Mouse (Mus musculus) NIH3T3 (cell line): ENCODE measurements around the gene Dbh.

Experiments used
- DNase-seq: peaks from one replicate; pipeline ENCODE4 v3.0.0-alpha.2; 2012; ENCODE audit warnings: low read depth

The Dbh gene

DNA sequence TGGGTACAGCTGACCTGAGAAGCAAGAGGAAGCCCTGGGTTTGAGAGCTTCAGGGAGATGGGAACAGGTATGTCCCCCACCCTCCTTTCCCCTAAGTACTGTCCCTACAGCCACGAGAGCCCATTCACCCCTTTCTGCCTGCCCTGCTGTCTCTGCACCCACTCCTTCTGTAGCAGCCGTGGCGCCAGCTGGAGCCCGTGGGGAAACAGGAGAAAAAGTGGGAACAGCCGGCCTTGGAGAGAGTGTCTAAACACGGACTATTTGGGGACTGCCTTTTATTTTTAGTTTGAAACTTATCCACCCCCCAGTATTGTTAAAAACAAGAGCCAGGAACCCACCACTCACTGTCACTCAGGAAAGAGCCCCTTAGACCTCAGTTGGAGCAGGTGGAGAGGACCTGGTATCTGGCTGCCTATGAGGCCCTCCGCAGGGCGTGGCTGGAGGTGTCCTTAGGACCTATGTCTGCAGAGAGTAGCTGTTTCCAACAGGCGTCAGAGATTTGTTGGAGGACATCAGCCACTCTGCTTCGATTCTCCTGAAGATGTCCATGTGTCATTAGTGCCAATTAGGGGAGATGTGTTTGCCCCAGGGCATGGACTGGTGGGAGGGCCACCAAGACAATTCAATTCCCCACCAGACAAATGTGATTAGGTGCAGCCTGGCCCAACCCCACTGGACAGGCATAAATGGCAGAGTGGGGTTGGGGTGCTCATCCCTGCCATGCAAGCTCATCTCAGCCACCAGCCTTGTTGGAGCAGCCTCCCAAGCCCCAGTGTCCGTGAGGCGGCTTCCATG, at the start of gene Dbh:
TSS of gene Dbh (plus strand) at position 438 of the 795 bp plus-strand sequence.
- DNase-seq = no peak

DNA sequence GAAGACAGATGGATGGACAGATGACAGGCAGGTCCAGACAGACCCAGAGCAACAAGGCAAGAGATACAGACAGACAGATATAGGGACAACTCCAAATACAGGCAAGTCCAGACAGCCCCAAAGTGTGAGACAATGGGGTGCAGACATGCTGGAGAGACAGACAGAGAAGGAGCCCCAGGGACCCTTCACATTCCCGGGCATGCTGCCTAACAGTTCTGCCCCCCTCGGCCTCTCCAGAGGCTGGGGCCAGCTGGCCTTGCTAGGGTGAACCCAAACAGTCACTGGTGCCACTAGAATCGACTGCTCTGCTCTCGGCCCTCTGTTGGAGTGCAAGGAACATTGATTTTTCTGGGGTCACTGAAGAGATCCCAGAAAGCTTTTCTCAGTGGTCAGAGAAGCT, 46.6 kb upstream of the Dbh start:
- DNase-seq = no peak

DNA sequence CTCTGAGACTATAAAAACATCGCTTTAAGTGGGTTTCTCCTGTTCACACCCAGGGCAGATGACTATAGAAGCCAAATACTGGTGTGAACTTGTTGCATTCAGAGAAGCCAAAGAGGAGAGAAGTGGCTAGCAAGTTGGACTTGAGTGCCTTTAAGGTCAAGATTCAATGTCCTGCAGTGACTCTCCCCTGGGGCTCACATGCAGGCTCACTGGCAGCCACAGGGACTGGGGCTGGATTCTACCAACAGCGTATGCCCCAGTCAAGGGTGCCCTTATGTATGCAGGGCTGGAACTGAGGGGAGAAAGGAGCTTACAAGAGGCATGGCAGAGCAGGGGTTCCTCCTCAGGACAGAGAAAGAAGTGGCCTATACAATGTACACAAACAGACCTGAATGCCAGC, 45.3 kb upstream of the Dbh start:
- DNase-seq = no peak

DNA sequence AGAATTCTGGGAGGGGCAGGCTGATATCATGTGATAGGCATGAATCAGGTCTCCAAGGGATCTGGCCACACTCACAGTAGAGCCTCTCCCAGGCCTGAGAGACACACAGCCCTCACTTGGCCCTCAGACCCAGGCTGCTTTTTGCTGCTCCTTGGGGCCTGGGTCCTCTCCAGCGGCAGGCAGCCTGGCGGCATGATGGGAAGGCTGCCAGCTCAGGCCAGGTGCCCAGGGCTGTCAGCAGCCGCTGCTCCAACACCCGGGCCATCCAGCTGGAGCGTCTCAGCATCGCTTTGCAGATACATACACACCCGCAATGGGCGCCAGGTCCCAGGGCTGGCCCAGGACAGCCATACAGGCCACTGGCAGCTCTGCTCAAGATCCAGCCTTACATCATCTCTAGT, 44.8 kb upstream of the Dbh start:
- DNase-seq = peak; percentile 18

DNA sequence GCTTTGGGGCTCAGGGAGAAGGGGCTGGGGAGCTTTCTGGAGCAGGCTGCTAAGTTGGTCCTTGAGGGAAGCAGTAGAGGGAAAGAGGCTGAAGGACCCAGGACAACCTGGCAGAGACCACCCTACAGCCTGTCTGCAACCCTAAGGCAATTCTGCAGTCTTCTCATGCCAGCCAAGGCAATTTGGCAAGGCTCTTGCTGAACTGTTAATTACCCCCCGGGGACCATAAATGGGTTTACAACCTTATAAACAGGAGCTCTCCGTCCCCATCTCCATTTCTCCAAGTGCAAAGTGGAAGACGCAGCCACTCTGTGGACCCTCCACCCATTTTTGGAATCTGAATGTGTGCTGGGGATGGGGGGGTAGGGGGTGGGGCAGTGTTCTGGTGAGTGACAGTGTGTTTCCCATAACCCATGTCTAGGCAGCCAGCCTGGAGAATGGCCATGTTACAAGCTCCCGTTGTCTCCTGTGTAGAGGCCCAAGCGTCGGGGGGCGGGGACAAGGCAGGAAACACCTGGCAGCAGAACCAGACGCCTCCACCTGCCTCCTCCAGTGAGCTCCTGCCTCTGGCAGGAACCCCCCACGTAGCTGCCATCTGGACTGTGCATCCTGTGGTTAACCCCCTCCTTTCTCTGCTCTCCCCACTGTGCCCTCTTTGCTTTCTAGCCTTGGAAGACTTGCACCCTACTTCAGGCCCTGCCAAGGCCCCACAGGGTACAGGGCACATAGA, 43.2 kb upstream of the Dbh start:
- DNase-seq = no peak

DNA sequence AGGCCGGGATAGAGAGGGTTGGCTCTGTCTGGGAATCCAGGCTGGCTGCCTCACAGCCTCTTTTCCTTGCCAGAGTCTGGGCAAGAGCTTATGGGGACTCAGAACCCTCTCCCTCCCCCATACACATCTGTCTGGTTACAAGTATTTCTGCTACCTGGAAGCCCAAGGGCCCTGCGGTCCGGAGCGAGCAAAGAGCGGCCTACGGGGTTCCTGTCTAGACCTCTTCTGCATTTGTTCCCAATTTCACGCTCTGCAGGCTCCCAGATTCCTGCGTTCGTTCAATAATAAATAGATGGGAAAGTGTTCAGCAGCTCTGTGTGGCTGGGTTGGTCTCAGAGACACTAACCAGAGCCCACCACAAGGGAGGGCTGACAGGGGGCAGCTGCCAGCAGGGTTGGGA, 42.5 kb upstream of the Dbh start:
- no peak for DNase-seq

DNA sequence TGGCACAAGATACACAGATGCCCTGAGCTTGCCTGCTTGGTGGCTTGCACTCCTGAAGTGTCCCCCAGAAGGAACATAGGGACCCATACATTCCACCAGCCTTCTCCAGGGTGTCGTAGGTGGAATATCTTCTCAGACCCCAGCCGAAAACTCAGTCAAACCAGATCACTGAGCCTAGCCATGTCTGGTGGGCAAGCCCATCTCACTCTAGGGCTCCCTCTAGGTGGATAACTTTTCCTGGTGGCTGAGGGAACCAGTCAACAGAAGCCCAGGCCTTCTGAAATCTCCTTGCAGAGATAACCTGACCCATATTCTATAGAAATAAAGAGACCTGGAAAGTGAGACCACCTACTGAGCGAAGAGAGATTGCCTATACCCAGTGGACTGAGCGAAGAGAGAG, 41.9 kb upstream of the Dbh start:
- no peak for DNase-seq

DNA sequence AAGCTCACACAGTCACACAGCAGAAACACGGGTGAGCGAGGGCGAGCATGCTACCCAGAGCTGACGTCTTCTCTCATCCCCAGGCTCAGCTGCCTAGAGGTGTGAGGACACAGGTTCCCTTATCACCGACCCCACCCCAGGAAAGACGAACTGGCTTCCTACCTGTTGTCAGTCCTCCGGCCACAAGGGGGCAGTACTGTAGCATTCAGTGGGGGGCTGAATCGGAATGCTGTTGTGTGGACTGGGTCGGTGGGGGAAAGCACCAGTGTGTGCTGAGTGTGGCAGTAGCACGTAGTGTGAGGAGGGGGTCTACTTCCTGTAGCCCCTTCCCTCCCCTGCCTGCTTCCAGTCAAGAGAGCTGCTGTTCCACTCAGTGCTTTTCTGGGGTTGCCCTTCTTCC, 39.1 kb upstream of the Dbh start:
- peak; percentile 67 for DNase-seq

DNA sequence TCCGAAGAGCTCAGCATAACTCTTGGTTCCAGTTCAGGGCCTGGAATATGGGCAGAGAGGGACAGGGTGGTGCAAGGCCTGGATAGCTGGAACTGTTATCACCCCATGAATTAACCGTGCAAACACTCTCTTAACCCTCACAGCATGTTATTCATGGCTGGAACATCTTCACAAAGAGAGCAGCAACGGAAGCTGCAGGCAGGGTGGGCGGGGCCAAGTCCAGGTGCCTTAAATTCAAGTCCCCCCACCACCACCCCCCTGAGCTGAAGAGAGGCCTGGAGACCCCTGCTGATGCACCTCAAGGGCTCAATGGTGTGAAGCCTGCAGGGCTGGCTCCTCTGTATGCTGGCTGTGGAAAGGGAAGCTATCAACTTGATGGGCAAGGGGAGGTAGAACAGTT, 38.5 kb upstream of the Dbh start:
- DNase-seq = no peak

DNA sequence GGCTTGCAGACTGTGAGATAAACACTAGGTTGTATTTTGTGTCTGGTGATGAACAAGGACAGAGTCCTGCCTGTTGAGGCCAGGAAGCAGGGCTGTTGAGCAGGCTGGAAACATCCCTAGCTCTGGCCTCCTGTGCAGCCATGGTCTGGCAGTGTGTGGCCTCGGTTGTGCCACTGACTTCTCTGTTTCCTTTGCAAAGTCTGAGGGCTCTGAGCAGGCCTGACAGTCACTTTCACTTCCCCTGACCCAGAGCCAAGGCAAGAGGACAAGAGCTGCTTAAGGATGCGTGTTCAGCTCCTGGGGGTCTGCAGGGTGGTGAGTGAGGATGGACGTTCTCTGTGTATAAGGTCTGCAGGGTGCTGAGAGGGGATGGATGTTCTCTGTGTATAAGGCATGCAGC, 36.0 kb upstream of the Dbh start:
- DNase-seq = no peak

DNA sequence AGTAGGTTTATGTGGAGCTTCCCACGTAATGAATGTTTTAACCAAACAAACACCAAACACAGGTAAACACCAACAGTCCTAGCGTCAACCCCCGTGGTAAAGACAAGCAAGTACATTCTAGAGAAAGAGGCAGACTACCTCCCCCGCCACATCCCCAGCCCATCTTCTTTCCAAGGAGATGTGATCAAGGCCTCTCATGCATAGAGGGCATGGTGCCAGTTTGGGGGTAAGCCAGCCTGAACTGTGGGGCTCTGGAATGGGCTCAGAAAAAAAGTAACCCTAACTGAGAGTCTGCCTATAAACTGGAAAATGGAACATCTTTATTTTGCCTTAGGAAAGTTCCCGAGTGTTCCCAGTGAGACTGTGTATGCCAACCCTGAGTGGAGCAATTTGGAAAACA, 29.1 kb upstream of the Dbh start:
- no peak for DNase-seq

DNA sequence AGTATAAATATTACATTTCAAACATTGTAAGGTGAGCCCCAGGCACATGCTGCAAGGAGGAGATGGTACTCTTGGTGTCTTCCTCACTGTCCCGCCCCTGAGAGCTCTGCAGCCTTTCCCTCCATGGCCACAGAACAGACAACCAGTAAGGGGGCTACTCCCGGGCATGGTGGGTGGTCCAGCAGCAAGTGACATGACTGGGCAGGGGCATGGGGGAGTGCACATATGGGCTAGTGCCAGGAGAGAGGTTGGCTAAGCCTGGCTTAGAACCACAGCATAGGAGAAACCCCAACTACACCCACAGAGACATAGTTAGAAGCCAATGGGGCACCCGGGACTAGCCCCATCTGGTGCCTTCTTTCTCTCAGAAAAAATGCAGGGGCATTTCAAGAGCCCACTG, 28.7 kb upstream of the Dbh start:
- no peak for DNase-seq

DNA sequence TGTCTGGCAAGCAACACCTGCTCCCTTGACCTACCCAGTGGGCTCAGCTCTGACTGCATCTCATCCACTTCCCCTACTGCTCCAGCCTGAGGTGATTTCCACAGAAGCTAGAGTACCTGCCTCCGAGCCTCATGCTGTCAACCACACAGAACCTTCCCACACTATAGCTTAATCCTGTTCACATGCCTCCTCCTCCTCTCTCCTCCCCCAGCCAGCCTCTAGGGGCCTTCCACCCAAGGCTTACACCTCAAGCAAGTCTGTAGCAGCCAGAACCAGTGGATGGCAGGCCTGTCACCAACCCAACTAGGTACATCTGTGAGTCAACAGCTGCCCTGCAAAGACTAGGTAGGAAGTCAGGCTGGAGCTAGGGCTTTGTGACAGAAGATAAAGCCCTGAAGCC, 28.2 kb upstream of the Dbh start:
- no peak for DNase-seq

DNA sequence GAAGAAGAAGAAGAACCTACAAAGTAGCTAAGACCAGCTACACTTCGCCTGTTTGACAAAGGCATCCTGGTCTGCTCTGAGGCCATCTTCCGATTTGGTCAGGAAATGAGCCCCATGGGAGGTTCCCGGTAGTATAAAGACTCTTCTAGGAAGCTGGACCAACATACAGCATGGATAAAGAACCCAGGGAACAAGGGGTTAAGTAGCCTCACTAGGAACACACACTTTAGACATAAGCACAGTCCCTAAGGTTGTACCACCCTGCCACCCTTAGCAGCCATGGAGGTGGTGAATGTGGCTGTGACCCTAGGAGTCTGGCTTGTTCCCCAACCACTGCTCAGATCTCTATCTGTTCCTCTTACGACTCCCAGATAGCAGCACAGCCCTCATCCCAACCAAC, 26.7 kb upstream of the Dbh start:
- DNase-seq = no peak

DNA sequence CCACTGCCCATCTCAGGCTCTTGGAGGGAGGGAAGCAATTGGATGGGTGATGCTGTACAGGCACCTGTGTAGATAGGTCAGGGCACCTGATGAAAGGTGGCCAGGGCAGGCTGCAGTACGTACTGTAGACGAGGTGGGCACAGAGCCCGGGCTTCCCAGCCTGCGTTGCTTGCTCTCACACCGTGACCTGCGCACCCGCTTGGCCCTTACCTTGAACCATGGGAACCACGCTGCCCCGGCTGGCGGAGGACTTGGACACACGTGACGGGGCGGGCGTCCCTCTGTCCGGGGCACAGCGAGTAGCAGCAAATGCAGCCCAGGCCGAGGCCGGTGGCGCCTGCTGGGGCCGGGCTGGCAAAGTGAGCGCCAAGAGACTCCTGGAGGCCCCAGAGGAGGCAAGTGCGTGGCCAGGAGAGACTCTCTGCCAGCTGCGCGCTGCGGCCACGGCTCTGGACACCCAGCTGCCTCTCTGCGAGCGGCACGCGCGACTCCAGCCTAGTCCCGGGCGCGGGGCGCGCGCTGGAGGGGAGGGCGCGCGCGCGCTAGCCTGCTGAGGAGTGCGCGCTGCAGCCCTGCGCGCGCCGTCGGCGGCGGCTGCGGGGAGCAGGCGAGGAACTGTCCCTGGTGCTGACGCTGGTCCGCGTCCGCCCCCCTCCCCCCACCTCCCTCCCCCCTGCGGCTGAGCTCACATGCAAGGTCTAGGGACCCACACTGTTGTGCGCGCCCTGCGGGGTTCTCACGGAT, 22.9 kb upstream of the Dbh start, which contains the start of gene Fam163b:
TSS of gene Fam163b (minus strand) at position 542 of the 744 bp plus-strand sequence.
- no peak for DNase-seq

DNA sequence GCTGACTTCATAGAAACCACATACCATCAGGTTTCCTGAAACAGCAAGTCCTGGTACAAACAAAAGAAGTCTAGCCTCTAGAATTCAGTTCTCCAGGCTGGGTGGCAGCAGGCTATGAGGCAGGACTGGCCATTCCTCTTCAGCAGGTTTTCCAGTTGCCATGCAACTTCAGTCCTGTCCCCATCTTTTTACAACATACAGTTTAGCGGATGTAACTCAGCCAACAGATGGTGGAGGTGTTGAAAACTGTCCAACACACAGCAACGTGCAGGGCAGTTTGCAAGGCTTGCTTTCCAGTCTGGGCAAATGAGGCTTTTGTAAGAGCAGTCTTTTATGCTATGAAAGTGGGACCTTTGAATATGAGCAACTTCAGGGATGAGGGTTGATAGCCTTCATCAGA, 20.1 kb upstream of the Dbh start:
- no peak for DNase-seq

DNA sequence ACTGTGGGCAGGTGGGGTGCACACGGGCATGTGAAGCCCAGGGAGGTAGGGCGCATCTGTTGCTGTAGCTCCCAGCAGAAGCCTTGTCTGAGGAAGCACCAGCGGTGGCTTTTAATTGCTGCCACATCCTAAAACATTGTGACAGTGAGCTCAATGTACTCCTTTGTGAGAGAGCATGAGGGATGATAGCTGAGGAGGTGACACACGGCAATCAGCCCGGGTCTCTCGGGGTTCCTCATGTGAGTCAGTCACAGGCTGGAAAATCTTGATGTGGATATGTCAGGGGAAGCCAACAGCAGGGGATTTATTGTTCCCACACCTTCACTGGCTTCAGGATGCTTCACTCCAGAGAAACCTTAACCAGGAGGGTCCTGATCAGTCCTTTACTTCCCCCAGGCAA, 18.2 kb upstream of the Dbh start:
- no peak for DNase-seq

DNA sequence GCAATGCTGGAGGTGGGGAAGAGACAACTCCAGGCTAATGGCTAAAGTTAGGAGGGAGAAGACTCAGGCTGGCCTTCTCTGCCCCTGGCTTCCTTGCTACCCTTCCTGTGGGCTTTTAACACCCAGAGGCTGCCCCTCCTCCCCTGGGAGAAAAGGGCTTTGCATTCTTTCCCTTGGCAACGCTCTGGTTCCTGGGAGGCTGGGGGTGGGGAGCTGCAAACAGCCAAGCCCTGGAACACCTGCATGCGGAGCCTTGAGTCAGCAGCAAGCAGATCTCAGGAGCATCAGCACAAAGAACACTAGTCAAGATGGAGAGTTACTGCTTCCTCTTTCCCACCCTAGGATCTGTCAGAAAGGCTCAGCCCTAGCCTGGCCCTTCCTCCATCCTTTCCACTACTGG, 15.6 kb upstream of the Dbh start:
- no peak for DNase-seq

DNA sequence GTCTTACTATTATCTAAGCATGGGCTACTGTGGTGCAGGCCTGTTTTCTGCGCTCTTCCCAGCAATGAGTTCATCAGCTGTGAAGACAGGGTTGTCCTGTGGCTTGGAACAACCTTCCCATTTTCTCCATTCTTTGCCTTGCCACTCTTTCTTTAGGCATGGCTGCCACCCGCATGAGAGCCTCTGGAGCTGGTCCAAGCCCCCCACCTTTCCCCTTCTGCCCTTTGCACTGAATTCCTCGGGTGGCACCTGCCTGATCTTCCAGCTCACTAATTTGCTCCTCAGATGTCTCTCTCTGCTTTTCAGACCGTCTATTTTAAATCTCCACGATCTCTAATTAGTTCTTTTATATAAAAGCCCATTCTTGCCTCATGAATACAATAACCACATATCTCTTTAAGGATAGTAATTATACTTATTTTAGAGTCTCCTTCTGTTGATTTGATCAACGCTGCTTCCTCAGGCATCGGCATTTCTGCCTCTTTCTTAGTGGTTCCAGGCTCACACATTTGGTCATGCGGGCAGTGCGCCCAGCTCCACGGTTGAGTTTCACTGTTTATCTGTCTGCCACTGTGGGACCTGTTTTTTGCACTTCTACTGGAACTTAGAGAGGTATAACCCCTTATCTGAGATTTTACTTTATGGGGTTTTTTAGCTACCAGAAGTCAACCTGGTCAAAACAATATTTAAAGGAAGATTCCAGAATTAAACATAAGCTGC, 10.4 kb upstream of the Dbh start:
- no peak for DNase-seq

DNA sequence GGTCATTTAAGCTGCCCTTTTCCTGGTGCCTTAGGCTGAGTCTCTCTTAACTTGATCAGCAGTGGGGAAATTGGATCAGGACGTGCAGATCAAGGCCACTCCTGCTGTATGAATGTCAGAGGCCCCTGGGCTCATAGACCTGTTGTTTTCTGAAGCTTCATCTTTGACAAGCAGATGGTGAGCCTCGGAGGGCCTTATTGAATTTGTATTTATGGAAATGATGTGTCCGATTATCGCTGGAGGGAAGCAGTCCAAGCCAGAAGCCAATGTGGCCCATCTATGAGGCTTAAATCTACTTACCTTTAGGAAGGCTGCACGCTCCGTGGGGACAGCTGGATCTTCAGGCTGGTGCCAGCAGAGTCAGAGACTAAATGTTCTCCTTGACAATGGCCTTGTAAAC, 8.4 kb upstream of the Dbh start:
- DNase-seq = no peak

DNA sequence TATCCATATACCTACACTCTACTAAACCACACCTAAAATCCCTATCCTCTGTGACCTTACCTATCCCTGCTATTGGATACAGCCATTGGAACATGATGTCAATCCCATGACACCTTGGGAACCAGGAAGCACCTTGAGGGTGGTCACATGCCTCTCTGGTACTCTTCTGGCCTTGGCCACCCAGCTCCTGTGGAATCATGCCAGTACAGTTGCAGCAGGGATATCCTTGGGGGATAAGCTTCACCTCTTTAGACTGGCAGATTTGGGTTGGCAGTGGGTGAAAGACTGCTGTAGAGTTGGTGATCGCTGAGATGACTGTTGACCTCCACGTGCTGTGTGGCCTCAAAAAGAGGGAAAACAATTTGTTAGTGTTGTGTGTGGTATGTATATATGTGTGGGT, 3.5 kb upstream of the Dbh start:
- no peak for DNase-seq

DNA sequence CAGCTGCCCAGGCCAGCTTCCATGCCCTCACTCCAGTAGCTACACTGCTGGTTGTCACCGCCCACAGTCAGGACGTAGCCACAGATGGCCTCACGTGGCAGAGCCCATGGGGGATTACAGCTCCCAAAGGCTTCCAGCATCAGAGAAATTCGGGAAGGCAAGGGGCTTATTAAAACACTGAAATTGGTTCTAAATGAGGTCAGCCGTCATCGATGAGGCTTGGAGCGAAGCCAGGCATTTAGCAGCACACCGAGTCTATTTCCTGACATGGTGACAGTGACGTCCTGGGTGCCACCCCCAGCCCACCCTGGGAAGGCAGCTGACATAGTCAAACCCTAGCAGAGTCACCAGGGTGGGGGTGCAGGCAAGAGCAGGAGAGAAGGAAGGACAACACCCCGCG, 2.4 kb upstream of the Dbh start:
- no peak for DNase-seq
